Mouse (Mus musculus) c-Kit-positive CD71-positive TER-119-positive erythroid progenitor cells, embryonic 14.5 days (primary cell): Measurements from ENCODE around the gene Serinc1.
"Not testable (repeated sequence)": the region's sequence is repeated elsewhere in the genome, so short reads cannot be mapped to it uniquely, and the experiment has no call there.

Experiments
- DNase-seq: peaks from one replicate; pipeline ENCODE4 v3.0.0-alpha.2; 2013; ENCODE audit warnings: low spot score

Serinc1 gene

DNA sequence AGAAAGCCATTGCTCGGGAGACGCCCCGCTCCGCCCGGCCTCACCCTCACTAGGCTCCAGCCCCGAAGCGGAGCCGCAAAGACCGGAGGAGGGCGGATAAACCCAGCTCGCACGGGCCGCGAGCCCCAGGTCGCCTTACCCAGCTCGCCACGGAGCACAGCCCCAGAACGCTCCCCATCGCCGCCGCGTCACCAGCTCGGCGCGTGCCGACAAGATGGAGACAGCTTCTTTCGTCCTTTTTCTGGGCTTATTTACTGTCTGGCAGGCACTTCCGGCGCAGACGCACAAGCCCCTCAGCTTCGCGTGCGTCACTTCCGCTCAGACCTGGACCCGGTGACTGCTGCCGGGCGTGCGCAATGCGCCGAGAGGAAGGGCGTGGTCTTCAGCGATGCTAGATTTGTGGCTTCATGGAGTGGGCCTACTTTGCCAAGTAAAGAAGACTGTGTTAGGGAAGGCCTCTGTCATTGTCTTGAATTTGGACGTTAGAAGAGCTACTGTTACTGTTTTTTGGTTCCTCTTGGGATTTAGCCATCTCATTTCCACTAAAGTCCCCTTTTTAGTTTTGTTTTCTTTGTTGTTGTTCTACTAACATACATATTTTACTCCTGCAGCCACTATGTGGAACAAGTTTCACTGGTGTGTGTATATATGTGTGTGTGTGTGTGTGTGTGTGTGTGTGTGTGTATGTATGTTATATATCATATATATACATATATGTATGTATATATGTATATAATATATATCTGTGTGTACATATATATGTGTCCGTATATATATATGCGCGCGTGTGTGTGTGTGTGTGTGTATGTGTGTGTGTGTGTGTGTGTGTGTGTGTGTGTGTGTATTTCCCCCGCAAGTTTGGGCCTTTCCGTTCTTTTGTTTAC, at the start of gene Serinc1:
TSS of gene Serinc1 (minus strand) at position 313 of the 884 bp plus-strand sequence.
- DNase-seq = peak; percentile 91

DNA sequence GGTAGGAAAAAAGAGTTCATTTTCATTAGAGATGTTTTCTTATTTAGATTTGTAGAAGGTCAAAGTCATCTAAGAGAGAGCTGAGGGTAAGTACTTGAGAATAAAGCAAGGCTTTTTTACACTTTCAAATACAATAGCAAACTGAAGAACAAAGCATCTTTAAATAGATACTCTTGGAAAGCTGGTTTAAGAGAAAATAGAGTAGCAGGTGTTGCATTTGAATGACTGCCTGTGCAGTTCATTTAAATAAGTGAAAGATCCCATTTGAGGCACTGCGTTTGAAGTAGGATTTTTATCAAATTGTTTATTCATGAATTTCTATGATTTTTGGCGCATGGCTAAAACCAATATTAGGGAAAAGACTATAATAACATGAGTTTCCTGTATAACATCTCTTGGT, 44.4 kb upstream of the Serinc1 start:
- DNase-seq = no peak

DNA sequence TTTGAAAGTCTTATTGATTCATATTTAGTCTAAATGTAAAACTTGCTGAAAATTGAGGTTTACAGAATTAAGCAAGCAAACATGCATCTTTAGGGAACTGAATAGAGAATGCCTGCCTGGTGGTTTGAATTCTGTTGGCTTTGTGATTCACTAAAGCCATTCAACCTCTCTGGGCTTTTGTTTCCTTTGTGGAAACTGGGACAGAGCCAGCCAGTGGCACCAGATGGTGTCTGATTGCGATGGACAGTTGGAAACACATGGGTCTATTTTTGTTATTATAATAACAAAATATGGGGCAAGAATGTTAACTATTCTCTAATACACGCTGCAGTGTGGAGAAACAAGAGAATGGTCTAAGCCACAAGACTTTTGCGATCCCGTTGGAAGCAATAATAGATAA, 39.8 kb upstream of the Serinc1 start:
- DNase-seq = no peak

DNA sequence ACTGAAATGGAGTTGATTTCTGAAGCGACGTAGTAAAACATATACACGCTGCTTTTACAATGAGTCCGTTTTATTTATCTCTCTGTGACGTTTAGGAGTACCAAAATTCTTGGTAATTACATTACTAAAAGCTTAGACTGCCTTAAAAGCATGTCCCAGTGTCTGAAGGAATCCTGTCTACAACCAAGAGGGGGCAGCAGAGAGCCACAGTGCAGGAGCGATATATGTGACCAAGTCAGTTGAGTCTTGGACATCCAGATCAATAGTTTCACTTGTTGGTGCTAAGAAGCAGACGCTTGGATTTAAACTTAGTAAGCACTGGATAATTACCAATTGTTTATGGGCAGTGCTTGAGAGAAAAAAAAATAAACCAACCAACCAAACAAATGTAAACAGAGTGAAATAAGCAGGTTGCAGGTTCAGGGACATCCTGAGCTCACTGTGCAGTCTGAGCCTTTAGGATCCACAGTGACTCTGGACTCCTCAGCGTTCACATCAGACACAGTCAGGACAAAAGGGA, 38.9 kb upstream of the Serinc1 start:
- peak; percentile 57 for DNase-seq

DNA sequence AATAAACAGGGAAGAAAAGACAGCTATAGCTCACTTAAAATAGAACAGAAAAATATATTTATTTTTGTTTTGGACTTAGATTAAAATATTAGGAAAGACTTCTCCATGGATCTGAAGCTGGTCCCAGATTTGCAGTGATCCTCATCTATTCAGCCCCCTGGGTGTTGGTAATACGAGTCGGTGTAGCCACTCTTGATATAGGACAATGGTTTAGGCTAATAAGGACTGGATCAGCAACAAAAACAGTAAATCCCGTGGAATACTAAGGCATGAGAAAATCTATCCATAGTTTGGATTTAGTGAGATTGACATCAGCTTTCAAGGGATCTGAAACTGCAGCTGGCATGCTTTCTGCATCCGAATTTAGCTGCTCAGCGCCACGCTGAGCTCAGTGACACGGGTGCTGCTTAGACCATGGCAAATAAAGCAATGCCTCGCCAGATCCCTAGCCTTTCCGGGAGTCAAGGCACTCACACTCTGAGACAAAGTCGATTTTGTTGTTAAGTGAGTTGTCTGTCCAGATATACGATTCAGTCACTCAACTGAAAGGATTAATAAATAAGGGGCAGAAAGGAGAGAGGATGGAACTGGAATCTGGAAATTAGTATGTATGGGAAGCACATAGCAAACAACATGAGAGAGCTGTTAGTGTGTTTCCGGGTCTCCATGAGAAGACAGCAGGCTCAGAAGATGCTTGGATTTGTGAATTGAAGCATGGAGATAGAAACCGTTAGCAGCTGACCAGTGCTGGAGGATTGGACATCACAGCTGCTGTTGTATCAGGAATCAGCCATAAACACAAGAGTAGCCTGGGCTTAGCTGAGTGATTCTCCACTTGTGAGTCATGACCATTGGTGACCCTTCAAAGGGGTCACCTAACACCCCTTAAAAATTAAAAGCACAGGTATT, 36.9 kb upstream of the Serinc1 start:
- DNase-seq = no peak

DNA sequence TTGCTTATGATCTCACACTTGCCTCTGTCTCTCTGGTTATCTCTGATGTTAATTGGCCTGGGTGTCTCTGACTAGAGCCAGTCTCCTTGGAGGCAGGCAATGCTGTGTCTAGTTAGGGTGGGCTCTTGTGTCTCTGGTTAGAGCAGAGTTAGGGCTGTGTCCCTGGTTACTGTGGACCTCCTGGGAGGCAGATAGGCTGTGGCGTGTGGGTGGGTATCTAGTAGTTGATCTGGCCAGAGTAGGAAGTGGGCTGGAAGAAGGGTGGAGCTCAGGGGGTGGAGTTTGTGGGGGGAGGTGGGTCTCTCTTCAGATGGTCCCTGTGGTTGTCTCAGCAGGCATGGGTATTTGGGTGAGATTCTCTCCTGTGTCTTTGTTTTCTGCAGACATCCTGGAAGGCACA, 33.9 kb upstream of the Serinc1 start:
- no peak for DNase-seq

DNA sequence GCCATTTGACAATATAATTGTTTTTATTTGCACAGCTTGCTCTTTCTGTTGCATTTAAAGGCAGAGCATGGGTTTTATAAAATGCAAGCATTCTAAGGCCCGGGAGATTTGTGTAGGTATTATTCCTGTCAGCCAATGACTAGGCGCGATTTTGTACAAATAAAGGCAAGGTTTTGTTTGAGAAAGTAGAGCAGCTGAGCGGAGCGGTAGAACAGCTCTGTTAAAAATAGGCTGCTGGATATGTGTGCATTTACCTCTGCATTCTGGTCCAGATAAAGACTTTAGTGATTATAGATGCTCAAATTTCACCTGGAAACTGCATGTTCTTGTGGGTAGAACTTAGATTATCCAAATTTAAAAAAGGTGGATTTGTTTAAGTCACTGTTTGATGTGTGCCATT, 25.3 kb upstream of the Serinc1 start:
- no peak for DNase-seq

DNA sequence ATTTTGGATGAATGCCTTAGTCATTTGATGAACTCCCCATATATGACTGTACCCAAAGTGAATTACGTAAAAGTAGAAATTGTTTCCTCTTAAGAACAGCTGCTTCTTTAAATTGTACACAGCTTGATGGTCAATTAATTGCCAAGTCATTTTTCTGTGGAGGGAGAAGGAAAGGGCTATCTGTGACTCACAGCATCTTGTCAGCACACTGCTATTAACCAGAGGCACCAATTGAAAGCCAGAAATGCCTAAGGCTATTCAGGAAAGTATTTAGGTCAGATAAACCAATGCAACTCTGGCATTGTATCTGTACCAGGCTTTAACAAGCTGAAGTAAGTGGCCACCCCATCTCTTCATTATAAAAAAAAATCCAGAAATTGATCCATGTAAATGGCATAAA, 21.4 kb upstream of the Serinc1 start:
- no peak for DNase-seq

DNA sequence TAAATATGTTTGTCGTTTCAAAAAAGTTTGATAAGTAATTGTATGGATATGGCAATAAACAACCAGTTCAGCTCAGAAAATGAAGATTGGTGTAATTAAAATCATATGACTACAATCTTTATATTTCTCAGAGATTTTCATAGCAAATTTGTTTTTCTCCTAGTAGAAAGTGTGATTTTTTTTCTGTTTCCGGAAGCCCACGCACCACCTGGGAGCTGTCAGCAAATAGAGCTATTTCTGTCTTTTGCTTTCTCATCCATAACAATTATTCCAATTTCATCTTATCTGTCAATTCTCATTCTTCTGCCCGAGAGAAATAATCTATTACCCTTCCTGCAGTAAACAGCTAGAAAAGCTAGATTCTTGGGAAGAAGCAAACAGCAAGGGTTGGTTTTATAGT, 17.3 kb upstream of the Serinc1 start:
- no peak for DNase-seq

DNA sequence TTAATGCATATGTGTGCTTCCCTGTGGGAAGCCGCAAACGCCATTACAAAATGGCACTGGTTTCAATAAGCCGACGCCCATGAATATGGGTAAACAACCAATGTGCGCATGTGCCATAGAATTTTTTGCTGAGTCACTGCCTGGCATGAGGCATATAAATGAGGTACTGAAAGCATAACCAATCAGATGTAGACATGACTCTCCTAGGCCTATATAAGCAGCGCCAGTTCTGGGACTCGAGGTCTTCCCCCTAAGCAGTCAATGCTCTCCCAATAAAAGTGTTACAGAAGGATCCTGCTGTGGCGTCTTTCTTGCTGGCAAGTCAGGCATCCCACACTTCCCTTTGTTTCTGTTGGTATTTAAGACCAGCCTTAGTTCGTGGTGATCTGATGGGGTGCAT, 11.6 kb upstream of the Serinc1 start:
- not testable (repeated sequence) for DNase-seq

DNA sequence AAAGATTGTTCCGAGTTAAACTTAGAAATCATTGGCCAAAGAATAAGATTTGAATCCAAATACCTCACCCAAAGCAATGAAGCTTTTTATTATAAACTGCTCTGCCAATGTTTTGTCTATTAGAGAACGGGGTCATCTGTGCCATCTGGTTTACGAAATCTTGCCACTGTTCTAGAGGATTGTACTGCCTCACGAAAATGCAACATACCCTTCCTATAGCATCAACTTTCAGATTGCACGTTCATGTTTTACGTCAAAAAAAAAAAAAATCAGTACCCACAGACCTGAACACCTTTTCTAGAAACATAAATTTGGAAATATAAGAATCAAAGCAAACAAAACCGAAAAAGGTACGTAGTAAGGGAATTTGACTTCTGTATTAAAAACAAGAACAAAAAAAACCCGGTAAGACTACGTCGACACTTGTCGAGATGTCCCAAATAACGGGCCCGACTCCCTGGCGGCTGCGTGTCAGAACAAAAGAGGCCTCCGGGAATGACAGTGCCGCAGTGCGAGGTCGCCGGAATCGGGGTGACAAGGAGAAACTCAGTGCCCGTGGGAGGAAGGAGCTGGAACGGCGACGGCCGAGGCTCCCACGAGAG, 613 bp downstream of the Serinc1 start:
- DNase-seq = no peak

DNA sequence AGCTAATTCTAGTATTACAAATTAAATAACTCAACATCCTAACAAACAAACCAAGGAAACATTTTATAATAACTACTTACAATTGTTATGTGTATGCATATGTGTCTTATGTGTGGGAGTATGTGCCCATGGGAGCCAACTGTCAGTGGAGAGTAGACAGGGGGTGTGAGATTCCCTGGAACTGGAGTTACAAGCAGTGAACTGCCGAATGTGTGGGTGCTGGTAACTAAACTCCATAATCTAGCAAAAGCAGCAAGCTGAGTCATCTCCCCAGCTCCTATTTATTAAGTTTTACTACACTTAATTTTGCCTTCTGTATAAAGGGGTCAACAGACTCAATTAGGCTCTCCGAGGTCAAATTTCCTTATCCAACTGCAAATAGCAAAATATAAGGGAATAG, 1.3 kb downstream of the Serinc1 start:
- peak; percentile 60 for DNase-seq

DNA sequence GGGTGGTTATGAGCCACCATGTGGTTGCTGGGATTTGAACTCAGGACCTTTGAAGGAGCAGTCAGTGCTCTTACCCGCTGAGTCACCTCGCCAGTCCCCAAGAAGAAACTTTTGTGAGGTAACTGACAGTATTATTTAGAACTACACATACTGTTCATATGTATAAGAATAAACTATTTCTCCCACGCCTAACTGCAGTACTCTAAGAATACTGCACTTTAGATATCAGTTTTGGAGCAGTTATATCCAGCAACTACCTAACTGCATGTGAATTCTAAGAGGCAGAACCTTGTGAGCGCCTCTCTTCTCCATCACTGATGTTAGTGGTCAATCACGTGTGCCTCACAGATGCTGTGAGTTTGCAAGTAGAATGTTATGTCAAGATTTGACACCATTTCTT, 5.9 kb downstream of the Serinc1 start:
- DNase-seq = no peak

DNA sequence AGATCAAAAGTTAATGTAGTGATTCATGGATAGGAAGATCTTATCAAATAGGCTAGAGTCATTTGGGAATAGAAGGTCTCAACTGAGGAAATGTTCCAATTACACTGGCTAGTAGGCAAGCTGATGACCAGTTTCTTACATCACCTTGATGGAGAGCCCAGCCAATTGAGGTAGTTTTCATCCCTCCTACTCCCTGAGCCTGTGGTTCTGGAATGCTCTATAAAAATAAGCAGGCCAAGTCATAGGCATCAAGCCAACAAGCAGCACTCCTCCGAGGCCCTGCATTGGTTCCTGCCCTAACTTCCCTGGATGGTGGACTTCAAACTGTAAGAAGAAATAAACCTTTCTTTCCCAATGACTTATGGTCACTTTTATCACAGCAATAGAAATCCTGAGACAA, 17.1 kb downstream of the Serinc1 start:
- no peak for DNase-seq

DNA sequence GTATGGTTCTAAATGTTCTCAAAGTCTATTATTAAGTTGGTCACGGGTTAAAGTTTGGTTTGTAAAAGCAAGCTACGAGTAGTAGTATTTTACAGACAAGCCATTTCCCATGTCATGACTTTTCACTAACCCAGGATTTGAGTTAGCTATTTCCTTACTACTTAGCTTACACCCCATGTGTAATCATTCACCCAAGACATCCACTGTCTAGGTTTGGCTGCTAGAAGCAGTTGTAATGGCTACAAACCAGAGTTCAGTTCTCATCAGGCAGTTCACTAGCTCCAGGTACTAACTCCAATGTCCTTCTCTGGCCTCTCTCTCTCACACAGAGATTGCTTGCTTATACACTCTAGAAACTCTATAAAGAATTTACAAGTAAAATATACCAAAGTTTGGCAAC, 17.7 kb downstream of the Serinc1 start:
- DNase-seq = no peak

DNA sequence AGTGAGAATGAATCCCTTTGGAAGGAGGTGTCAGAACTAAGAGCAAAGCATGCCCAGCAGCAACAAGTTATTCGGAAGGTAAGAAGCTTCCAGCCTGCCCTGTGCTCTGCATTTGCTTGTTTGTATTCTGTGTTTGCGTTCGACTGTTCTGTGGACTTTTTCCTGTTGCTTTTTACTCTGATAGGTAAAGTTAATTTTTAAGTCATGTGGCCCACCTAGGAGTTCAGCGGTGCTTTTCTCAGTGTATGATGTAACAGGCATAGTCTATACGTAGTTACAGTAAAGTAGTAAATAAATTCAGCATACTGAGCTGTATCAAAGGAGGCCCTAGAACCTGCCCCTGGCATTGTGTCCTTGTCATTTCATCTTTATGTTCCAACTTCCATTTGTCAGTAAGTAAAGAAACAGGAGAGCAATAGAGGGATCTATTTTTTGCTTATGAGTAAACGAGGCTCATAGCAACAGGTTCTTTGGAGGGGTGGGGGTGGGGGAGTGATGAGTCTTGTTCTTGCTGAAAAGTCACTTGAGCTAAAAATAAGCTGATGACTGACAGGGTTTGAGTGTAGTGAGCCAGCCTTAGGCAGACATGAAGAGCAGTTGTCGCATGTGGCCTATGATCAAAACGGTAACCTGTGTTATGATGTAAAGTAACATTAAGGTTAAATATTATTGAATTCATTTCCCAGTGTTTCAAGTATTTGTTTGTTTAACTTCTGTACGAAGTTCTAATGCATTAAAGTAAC, 32.7 kb downstream of the Serinc1 start:
- DNase-seq = no peak

DNA sequence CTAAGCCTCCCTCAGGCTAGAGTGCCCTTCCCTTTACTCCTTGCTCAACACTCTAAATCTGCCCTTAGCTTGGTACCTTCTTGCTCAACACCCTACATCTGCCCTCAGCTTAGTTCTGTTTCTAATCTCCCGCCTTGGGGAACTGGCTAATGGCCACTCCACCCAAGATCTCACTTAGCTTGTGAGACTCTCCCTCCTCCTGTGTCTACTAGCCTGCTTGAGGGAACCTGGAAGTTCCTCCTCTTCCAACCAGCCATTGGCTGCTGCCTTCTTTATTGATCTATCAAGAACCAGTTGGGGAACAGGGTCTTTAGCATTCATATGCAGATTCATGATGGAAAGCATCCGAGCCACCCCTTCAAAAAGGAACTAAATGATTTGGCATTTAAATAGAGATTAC, 40.3 kb downstream of the Serinc1 start:
- no peak for DNase-seq

DNA sequence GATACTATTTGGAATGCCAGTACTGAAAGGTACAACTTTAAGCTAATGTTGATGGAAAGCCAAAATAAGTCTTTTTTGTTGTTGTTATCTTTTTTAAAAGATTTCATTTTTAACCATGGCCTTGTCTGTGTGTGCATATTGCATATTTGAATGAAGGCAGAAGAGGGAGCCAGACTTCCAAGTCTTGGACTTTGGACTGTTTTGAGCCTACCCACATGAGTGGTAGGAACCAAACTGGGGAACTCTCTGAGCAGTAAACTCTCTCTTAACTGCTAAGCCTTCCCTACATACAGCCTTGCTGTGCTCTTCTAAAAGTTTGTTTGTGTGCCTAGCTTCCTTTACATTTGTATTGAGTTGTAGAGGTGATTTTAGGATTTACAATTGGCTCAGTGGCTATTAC, 43.7 kb downstream of the Serinc1 start:
- DNase-seq = no peak

DNA sequence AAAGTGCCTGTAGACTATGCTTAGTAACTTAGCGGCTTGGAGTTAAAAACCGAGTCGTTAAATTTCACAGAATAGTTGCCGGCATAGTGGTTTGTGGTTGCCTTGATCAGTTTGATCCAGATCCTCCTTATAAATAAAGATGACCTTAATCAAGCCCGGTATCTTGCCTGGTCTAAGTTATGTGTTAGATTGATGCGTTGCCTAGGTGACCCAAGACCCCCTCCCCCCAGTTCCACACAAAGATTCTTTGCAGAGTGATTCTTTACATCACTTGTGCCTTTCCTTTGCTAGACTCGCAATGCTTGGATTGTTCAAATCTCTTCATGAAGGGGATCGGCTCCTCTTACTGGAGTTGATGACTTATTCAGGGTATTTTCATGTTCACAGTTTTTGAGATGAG, 45.1 kb downstream of the Serinc1 start:
- DNase-seq = peak; percentile 12

DNA sequence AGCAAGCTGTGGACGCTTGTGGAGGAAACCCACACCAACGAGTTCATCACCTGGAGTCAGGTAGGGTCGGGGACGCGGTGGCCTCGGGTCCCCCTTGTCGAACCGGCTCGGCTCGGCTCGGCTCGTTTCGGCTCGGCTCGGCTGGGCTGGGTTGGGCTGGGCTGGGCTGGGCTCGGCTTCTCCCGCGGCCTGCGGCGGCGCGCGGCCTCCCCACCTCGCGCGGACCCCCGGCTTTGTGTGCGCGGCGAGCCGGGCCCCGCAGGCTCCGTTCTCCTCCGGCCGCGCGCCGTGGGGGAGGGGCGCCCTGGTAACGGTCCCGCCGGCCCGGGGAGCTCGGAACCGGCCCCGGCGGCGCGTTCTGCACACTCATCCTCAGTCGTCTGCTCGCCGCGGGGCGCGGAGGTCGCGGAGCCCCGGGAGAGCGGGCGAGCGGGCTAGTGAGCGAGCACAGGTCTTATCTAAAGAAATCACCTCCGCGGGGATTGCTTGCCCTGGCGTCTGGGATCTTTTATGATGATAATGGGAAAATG, 45.7 kb downstream of the Serinc1 start:
- DNase-seq = no peak

DNA sequence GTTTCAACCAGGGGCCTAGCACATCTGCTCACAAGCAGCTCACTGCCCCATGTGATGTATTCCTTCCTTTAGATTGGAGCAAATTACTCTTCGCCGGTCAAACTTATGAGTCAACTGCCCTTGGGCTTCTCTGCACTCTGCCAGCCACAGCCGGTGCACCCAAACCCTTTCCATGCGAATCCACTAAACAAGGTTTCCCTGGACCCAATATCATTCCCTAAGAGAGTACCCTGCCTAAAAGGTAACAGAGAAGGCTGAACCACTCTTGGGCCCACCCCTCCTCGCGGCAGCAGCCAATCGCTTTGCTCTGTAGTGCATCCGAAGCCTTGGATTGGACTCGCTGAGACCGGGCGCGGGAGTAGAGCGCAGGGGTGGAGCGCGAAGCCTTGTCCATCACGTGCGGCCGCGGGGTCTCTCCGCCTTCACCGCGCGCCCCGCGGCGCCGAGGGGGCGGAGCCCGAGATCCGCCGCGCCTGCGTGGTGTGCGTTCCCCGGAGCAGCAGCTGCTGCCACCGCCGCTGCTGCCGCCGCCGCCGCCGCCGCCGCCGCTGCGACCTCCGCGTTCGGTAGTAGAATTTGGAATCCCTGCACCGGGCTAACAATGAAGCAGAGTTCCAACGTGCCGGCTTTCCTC, 46.3 kb downstream of the Serinc1 start, which contains the start of gene Hsf2:
TSS of gene Hsf2 (plus strand) at position 478 of the 634 bp plus-strand sequence.
- peak; percentile 83 for DNase-seq
